Mouse (Mus musculus): ENCODE results near the gene Rasgrp2. TPM values are rescaled to one million over a fixed set of nuclear protein-coding genes. Genes with fewer than 3 reads are reported as not detected.

The Rasgrp2 gene
- polyA plus RNA-seq, 1 experiment from 2014 or later: 38.4 TPM

GRCm38 (mm10) chr19:6446736-6447437, 47.7 kb downstream of the Rasgrp2 start:
- H3K9ac ChIP-seq: no peak overlapping the region
- 38% methylated on average over 7 of the region's 7 CpGs for WGBS
- no peak for ATAC-seq (ENCODE audit: extremely low read depth, insufficient number of reproducible peaks, low FRiP score, low TSS enrichment)
- H3K4me1 ChIP-seq: peaks cover 17% of the 10 kb centered on the region
- no peaks in the 10 kb centered on the region for H3K9me3 ChIP-seq
- no peak overlapping the region for H3K27ac ChIP-seq (replicated peaks)
- no peak overlapping the region for H3K4me2 ChIP-seq
- no peaks in the 10 kb centered on the region for H3K36me3 ChIP-seq
- H3K27me3 ChIP-seq (replicated peaks): peaks cover 91% of the 10 kb centered on the region
- H3K4me3 ChIP-seq: no peak overlapping the region

- Histone ChIP-seq H3K9ac (peak overlapping the region; percentile 67; the same call in 1 of the 2 replicates), H3K27me3 (replicated peaks) (peaks cover 83% of the 10 kb centered on the region), H3K4me2 (peak overlapping the region; percentile 59), H3K27ac (replicated peaks) (no peak overlapping the region), H3K4me1 (peaks cover 17% of the 10 kb centered on the region), H3K4me3 (peak overlapping the region; percentile 33), H3K36me3 (no peaks in the 10 kb centered on the region), H3K9me3 (no peaks in the 10 kb centered on the region)
- WGBS: 9% methylated on average over 5 of the region's 5 CpGs
- ATAC-seq (ENCODE audit: extremely low read depth, insufficient number of reproducible peaks, low FRiP score, low TSS enrichment): no peak
Observed at GRCm38 (mm10) chr19:6448752-6449151, 49.6 kb downstream of the Rasgrp2 start.

GRCm38 (mm10) chr19:6449841-6450240, 50.7 kb downstream of the Rasgrp2 start:
- no peak overlapping the region for H3K27ac ChIP-seq (replicated peaks)
- peaks cover 85% of the 10 kb centered on the region for H3K27me3 ChIP-seq (replicated peaks)
- no peak overlapping the region for H3K4me3 ChIP-seq
- 53% methylated on average over 7 of the region's 7 CpGs for WGBS
- H3K9me3 ChIP-seq: no peaks in the 10 kb centered on the region
- H3K9ac ChIP-seq: no peak overlapping the region
- peaks cover 17% of the 10 kb centered on the region for H3K4me1 ChIP-seq
- no peaks in the 10 kb centered on the region for H3K36me3 ChIP-seq
- H3K4me2 ChIP-seq: no peak overlapping the region
- no peak for ATAC-seq (ENCODE audit: extremely low read depth, insufficient number of reproducible peaks, low FRiP score, low TSS enrichment)

GRCm38 (mm10) chr19:6452030-6452494, 52.9 kb downstream of the Rasgrp2 start:
- Histone ChIP-seq H3K4me1 (peaks cover 17% of the 10 kb centered on the region), H3K27me3 (replicated peaks) (peaks cover 80% of the 10 kb centered on the region), H3K4me2 (no peak overlapping the region), H3K9ac (no peak overlapping the region), H3K4me3 (no peak overlapping the region), H3K27ac (replicated peaks) (no peak overlapping the region), H3K36me3 (no peaks in the 10 kb centered on the region), H3K9me3 (no peaks in the 10 kb centered on the region)
- peak; percentile 55; the same call in 1 of the 2 replicates for ATAC-seq (ENCODE audit: extremely low read depth, insufficient number of reproducible peaks, low FRiP score, low TSS enrichment)
- WGBS: 29% methylated on average over 6 of the region's 6 CpGs

DNA sequence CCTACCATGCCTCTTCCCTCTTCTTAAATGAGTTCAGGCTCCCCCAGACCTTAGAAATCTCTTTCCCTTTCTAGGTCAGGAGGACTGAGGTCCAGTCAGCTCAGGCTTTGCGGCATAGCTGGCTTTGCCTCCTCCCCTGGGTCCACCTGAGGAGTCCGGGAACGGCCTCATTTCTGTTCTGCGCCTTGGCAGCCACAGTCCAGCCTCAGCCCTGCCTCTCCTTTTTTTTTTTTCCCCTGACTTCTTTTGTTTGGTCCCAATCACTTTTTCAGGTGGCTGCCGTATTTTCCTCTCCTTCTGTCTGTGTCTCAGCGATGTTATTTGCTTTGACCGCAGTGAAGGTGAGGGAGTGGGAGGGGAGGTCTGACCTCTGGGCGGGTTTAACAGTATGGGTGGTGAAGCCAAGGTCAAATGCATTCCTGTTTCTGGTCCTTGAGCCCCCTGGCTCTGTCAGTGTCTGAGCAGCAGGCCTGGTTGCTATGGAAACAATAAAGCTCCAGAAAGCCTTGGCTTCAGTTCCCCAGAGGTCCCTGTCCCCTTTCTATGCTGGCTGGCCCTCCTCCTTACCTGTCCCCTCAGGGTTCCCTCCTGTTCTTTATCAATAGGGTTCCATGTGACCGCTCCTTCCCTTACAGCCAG, 53.7 kb downstream of the Rasgrp2 start:
- 60% methylated on average over 9 of the region's 9 CpGs for WGBS
- Histone ChIP-seq H3K4me1 (peaks cover 15% of the 10 kb centered on the region), H3K4me3 (no peak overlapping the region), H3K27ac (replicated peaks) (no peak overlapping the region), H3K9ac (no peak overlapping the region), H3K27me3 (replicated peaks) (peaks cover 73% of the 10 kb centered on the region), H3K36me3 (no peaks in the 10 kb centered on the region), H3K4me2 (no peak overlapping the region), H3K9me3 (no peaks in the 10 kb centered on the region)
- no peak for ATAC-seq (ENCODE audit: extremely low read depth, insufficient number of reproducible peaks, low FRiP score, low TSS enrichment)

GRCm38 (mm10) chr19:6453349-6453748, 54.2 kb downstream of the Rasgrp2 start:
- no peak for ATAC-seq (ENCODE audit: extremely low read depth, insufficient number of reproducible peaks, low FRiP score, low TSS enrichment)
- H3K9me3 ChIP-seq: no peaks in the 10 kb centered on the region
- H3K4me3 ChIP-seq: no peak overlapping the region
- H3K36me3 ChIP-seq: no peaks in the 10 kb centered on the region
- 79% methylated on average over 8 of the region's 8 CpGs for WGBS
- no peak overlapping the region for H3K27ac ChIP-seq (replicated peaks)
- H3K4me1 ChIP-seq: peaks cover 10% of the 10 kb centered on the region
- H3K27me3 ChIP-seq (replicated peaks): peaks cover 69% of the 10 kb centered on the region
- no peak overlapping the region for H3K9ac ChIP-seq
- no peak overlapping the region for H3K4me2 ChIP-seq

DNA sequence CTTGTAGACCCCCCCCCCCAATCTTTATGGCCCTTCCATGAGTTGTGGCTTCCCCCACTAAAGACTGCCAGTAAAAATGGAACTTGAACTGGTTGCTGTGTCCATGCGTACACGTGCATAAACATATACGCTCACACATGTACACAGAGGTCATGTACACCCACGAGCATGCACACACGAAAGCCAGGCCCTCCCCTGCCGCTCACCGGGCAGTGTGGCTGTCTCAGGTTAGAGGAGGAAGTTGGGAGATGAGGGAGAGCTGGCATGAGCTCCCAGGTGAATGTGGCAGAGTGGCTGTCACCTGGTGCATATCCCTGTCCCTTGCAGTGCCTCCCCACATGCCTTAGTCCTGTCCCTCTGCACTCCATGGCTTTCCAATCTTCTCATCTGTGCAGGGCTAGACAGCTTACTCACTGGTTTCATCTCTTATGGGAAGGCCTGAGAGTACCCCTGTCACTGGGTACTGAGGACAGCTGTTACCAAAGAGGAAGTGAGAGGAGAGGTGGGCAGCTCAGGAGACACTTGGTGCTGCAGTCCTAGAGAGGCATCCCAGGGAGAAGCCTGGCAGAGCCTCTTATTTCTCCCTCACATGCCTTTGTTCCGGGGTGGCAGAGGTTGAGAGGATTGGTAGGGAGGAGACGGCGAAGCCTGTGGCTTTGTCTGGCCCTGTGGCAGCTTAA, 55.0 kb downstream of the Rasgrp2 start:
- 65% methylated on average over 10 of the region's 10 CpGs for WGBS
- no peak for ATAC-seq (ENCODE audit: extremely low read depth, insufficient number of reproducible peaks, low FRiP score, low TSS enrichment)
- no peak overlapping the region for H3K4me2 ChIP-seq

GRCm38 (mm10) chr19:6459504-6459903, 60.4 kb downstream of the Rasgrp2 start:
- no peak overlapping the region for H3K9ac ChIP-seq

More for the DNA sequence above, 55.0 kb downstream of the Rasgrp2 start:
- no peak overlapping the region for H3K27ac ChIP-seq (replicated peaks)
- H3K4me3 ChIP-seq: no peak overlapping the region
- H3K9me3 ChIP-seq: no peaks in the 10 kb centered on the region
- peaks cover 61% of the 10 kb centered on the region for H3K27me3 ChIP-seq (replicated peaks)
- peaks cover 2% of the 10 kb centered on the region; the same call in 1 of the 2 replicates for H3K4me1 ChIP-seq
- H3K36me3 ChIP-seq: no peaks in the 10 kb centered on the region
- no peak overlapping the region for H3K9ac ChIP-seq

DNA sequence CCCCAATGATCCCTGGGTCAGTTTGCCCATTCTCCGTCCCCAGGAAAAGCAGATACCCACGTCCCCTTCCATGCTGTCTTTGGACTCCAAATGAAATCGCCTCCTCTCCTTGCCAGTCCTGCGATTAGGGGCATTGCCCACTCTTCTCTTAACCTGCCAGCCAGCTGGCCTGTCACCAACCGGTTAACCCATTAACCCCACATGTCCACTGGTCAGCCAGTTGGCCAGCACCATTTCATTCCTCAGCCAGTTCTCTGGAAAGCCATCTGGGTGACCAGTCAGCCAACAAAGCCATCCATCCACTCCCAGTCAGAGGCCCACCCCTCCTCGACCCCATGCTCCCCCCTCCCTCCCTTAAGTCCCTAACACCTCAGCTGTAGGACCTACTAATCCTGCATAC, 63.7 kb downstream of the Rasgrp2 start:
- Histone ChIP-seq H3K9me3 (no peaks in the 10 kb centered on the region), H3K36me3 (no peaks in the 10 kb centered on the region), H3K27me3 (replicated peaks) (peaks cover 49% of the 10 kb centered on the region), H3K27ac (replicated peaks) (no peak overlapping the region), H3K9ac (no peak overlapping the region), H3K4me2 (no peak overlapping the region), H3K4me1 (peaks cover 9% of the 10 kb centered on the region), H3K4me3 (no peak overlapping the region)
- no peak for ATAC-seq (ENCODE audit: extremely low read depth, insufficient number of reproducible peaks, low FRiP score, low TSS enrichment)
- WGBS: 43% methylated on average over 6 of the region's 6 CpGs

More at GRCm38 (mm10) chr19:6459504-6459903, 60.4 kb downstream of the Rasgrp2 start:
- Histone ChIP-seq H3K27ac (replicated peaks) (no peak overlapping the region), H3K36me3 (no peaks in the 10 kb centered on the region), H3K27me3 (replicated peaks) (peaks cover 66% of the 10 kb centered on the region), H3K4me1 (peaks cover 3% of the 10 kb centered on the region), H3K4me2 (no peak overlapping the region), H3K9me3 (no peaks in the 10 kb centered on the region), H3K4me3 (no peak overlapping the region)
- ATAC-seq (ENCODE audit: extremely low read depth, insufficient number of reproducible peaks, low FRiP score, low TSS enrichment): no peak
- WGBS: 68% methylated on average over 6 of the region's 6 CpGs

DNA sequence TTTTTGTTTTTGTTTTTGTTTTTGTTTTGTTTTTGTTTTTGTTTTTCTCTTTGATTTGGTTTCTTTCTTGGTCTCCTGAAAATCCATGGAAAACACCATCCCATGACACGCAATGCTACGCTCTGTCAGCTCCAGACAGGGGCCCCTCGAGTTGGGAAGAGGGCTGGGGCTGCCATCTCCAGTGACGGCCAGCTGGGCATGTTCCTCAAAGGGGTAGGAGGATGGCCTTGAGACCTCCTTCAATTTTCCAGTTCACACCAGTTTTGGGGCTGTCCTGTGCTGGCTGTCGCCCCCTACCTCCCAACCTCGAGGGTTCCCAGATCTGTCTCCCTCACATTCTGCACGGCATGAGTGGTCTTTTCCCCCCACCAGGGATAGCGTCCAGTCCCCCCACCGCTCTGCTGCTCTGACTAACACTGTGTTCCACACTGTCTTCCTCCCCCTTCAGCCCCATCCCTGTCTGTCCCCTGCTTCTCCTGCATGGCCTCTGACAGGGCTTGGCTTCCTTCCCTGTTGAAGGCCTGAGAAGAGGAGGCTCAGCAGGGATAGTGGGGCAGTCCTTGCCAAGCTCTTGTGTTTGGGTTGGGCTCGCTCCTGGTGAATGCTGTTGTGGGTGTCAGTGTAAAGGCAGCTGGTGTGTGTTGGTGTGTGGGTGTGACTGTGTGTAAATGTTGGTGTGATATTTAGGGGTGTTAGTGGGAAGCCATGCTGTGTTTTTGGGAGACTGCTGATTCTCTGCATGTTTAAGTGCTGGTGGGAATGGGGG, 65.3 kb downstream of the Rasgrp2 start:
- Histone ChIP-seq H3K4me1 (peaks cover 9% of the 10 kb centered on the region), H3K9ac (no peak overlapping the region), H3K36me3 (no peaks in the 10 kb centered on the region), H3K27ac (replicated peaks) (no peak overlapping the region), H3K4me3 (no peak overlapping the region), H3K9me3 (no peaks in the 10 kb centered on the region), H3K4me2 (no peak overlapping the region), H3K27me3 (replicated peaks) (peaks cover 45% of the 10 kb centered on the region)
- 44% methylated on average over 10 of the region's 10 CpGs for WGBS
- no peak for ATAC-seq (ENCODE audit: extremely low read depth, insufficient number of reproducible peaks, low FRiP score, low TSS enrichment)
